Mouse (Mus musculus) G1E (cell line): Measurements from ENCODE around the gene Rbl2. TPM values are rescaled to one million over a fixed set of nuclear protein-coding genes. Genes with fewer than 3 reads are reported as not detected.
A peak's percentile ranks its signal among the peaks of the same experiment; 100 is the strongest.

ENCODE experiments used
- ATAC-seq: 2 replicates; pipeline ENCODE4 v1.8.0; 2016; ENCODE audit warnings: mild to moderate bottlenecking; ENCODE audit not compliant: insufficient number of reproducible peaks, poor library complexity, low FRiP score, severe bottlenecking; ENCODE audit errors: extremely low read depth
- DNase-seq: peaks from one replicate; pipeline ENCODE4 v3.0.0; 2012; ENCODE audit warnings: low spot score
- H3K27me3 ChIP-seq: 2 replicates; pipeline ENCODE4 v1.6.1; 2012; ENCODE audit warnings: mild to moderate bottlenecking, low read length, inconsistent platforms; ENCODE audit not compliant: insufficient read depth
- H3K36me3 ChIP-seq: replicated peaks from 2 replicates; pipeline ENCODE3; 2012; ENCODE audit warnings: mild to moderate bottlenecking, inconsistent platforms
- H3K4me1 ChIP-seq: 2 replicates; pipeline ENCODE4 v1.6.1; 2012; ENCODE audit warnings: low read depth, low read length, inconsistent platforms, mixed read lengths; ENCODE audit not compliant: insufficient read depth
- H3K4me3 ChIP-seq: 2 replicates; pipeline ENCODE4 v1.5.1; 2012; ENCODE audit warnings: low read depth, mild to moderate bottlenecking, inconsistent platforms, low read length, moderate library complexity, mixed read lengths
- H3K9me3 ChIP-seq: replicated peaks from 2 replicates; pipeline ENCODE4 v1.6.1; 2012; ENCODE audit warnings: inconsistent platforms
- CTCF ChIP-seq: IDR thresholded peaks from 2 replicates; pipeline ENCODE4 v1.5.1; 2012; ENCODE audit warnings: low read depth, low read length, inconsistent platforms, mixed read lengths
- GATA1 ChIP-seq: IDR thresholded peaks from 2 replicates; pipeline ENCODE4 v1.6.1; 2012; ENCODE audit warnings: borderline replicate concordance, low read length, inconsistent platforms, mixed read lengths
- GATA2 ChIP-seq: IDR thresholded peaks from 2 replicates; pipeline ENCODE4 v1.6.1; 2012; ENCODE audit warnings: low read depth, low read length, inconsistent platforms, borderline replicate concordance
- POLR2AphosphoS5 ChIP-seq: IDR thresholded peaks from 2 replicates; pipeline ENCODE4 v1.6.1; 2012; ENCODE audit warnings: low read depth, low read length, inconsistent platforms; ENCODE audit not compliant: insufficient replicate concordance
- TAL1 ChIP-seq: conservative IDR thresholded peaks from 2 replicates; pipeline ENCODE4 v1.6.1; 2012; ENCODE audit warnings: low read depth, low read length, inconsistent platforms, mixed read lengths
- polyA plus RNA-seq: library from polyadenylated mRNA; stranded (reverse); fragments of >175 nt; gene quantifications from 2 replicates; pipeline ENCODE4 v1.2.3, GENCODE M21; 2012
- total RNA-seq, 2 experiments: library from RNA; stranded (forward) in 1 of 2; stranded (reverse) in 1 of 2; fragments of 200-1000 nt in 1 of 2; fragments of >200 nt in 1 of 2; fragmentation: Nextera tagmentation in 1 of 2; gene quantifications; 2 replicates each; pipeline ENCODE4 v1.2.3; 2014 to 2017

Rbl2 gene
- total and polyA plus RNA-seq, 3 experiments = 4.9 to 79.5 (median 46.2) TPM

GRCm38 (mm10) chr8:91056848-91057247 lies 13.0 kb upstream of the Rbl2 start:
- TF ChIP-seq GATA1 (no peak), POLR2AphosphoS5 (no peak), GATA2 (no peak), CTCF (no peak), TAL1 (no peak)
- peaks cover 20% of the 10 kb centered on the region for H3K4me1 ChIP-seq
- H3K36me3 ChIP-seq = peaks cover 46% of the 10 kb centered on the region
- H3K27me3 ChIP-seq = no peaks in the 10 kb centered on the region
- no peaks in the 10 kb centered on the region for H3K9me3 ChIP-seq
- ATAC-seq (no peak), DNase-seq (no peak)
- no peak overlapping the region for H3K4me3 ChIP-seq

GRCm38 (mm10) chr8:91059086-91059578 lies 10.7 kb upstream of the Rbl2 start:
- TF ChIP-seq GATA2 (no peak), CTCF (no peak), POLR2AphosphoS5 (no peak), TAL1 (no peak), GATA1 (no peak)
- peaks cover 20% of the 10 kb centered on the region for H3K4me1 ChIP-seq
- no peaks in the 10 kb centered on the region for H3K9me3 ChIP-seq
- no peaks in the 10 kb centered on the region for H3K27me3 ChIP-seq
- DNase-seq (no peak), ATAC-seq (no peak)
- no peak overlapping the region for H3K4me3 ChIP-seq
- peaks cover 34% of the 10 kb centered on the region for H3K36me3 ChIP-seq

GRCm38 (mm10) chr8:91059884-91060510 lies 9.9 kb upstream of the Rbl2 start:
- Histone ChIP-seq H3K27me3 (no peaks in the 10 kb centered on the region), H3K4me1 (peaks cover 21% of the 10 kb centered on the region), H3K9me3 (no peaks in the 10 kb centered on the region), H3K4me3 (no peak overlapping the region; the same call in 1 of the 2 replicates), H3K36me3 (peaks cover 30% of the 10 kb centered on the region)
- no peak for TF ChIP-seq CTCF
- TF ChIP-seq GATA2 = no peak
- TF ChIP-seq POLR2AphosphoS5 = no peak
- no peak for TF ChIP-seq TAL1
- no peak for TF ChIP-seq GATA1
- ATAC-seq (no peak), DNase-seq (no peak)

- no peak for TF ChIP-seq POLR2AphosphoS5
- TF ChIP-seq TAL1 = peak; percentile 51
- H3K4me3 ChIP-seq = peak overlapping the region; percentile 69
- peak; percentile 45 for DNase-seq
These were observed 9.0 kb upstream of the Rbl2 start for GRCm38 (mm10) chr8:91060555-91061471.

GRCm38 (mm10) chr8:91065179-91065578 lies 4.7 kb upstream of the Rbl2 start:
- DNase-seq = no peak
- ATAC-seq = no peak
- peaks cover 35% of the 10 kb centered on the region for H3K4me1 ChIP-seq

More at GRCm38 (mm10) chr8:91060555-91061471, 9.0 kb upstream of the Rbl2 start:
- peak; percentile 84 for ATAC-seq
- Histone ChIP-seq H3K36me3 (peaks cover 22% of the 10 kb centered on the region), H3K4me1 (peaks cover 27% of the 10 kb centered on the region), H3K9me3 (no peaks in the 10 kb centered on the region), H3K27me3 (no peaks in the 10 kb centered on the region)

GRCm38 (mm10) chr8:91069407-91069806 lies 450 bp upstream of the Rbl2 start:
- peaks cover 28% of the 10 kb centered on the region for H3K36me3 ChIP-seq
- TF ChIP-seq POLR2AphosphoS5 = no peak
- no peak for TF ChIP-seq GATA1
- no peak for TF ChIP-seq TAL1
- TF ChIP-seq GATA2 = no peak
- TF ChIP-seq CTCF = no peak
- DNase-seq = no peak
- H3K4me3 ChIP-seq = peak overlapping the region; percentile 97
- H3K27me3 ChIP-seq = no peaks in the 10 kb centered on the region
- peaks cover 45% of the 10 kb centered on the region for H3K4me1 ChIP-seq
- H3K9me3 ChIP-seq = no peaks in the 10 kb centered on the region
- 0 out of 2 replicates have a peak, but pooled peaks have one; percentile 6 for ATAC-seq

More at GRCm38 (mm10) chr8:91065179-91065578, 4.7 kb upstream of the Rbl2 start:
- no peak for TF ChIP-seq CTCF
- TF ChIP-seq GATA1 = no peak
- no peak for TF ChIP-seq POLR2AphosphoS5
- TF ChIP-seq GATA2 = no peak
- no peak for TF ChIP-seq TAL1
- Histone ChIP-seq H3K36me3 (no peaks in the 10 kb centered on the region), H3K27me3 (no peaks in the 10 kb centered on the region), H3K4me3 (no peak overlapping the region), H3K9me3 (no peaks in the 10 kb centered on the region)
